Mouse (Mus musculus): ENCODE results near the gene 3110009E18Rik.

GRCm38 (mm10) chr1:120192321-120192720 lies 71.3 kb downstream of the 3110009E18Rik start:
- TF ChIP-seq POLR2A (IDR thresholded peaks at IDR 0.05; ENCODE audit: control insufficient read depth in 1 of 2, insufficient read depth in 1 of 2, low read depth in 1 of 2, low read length in 2 of 2, poor library complexity in 1 of 2): no peak
- no peak for TF ChIP-seq CTCF (IDR thresholded peaks at IDR 0.05 in 2 of 3, conservative IDR thresholded peaks at IDR 0.05 in 1 of 3; ENCODE audit: control insufficient read depth in 1 of 3, insufficient read depth in 1 of 3, low read depth in 2 of 3, low read length in 3 of 3, poor library complexity in 1 of 3, severe bottlenecking in 1 of 3)
- TF ChIP-seq E2F4 (IDR thresholded peaks at IDR 0.05; ENCODE audit: borderline replicate concordance, low read depth, low read length): no peak
- TF ChIP-seq POLR2AphosphoS5 (IDR thresholded peaks at IDR 0.05; ENCODE audit: borderline replicate concordance, low read depth, low read length): no peak
- TF ChIP-seq MAFK (IDR thresholded peaks at IDR 0.05; ENCODE audit: borderline replicate concordance, low read depth, low read length): no peak
- no peak for TF ChIP-seq GABPA (IDR thresholded peaks at IDR 0.05; ENCODE audit: low read depth, low read length)
